Mouse (Mus musculus) hindbrain, embryonic 12.5 days (tissue): ENCODE data around the gene Notum. TPM values are rescaled to one million over a fixed set of nuclear protein-coding genes. Genes with fewer than 3 reads are reported as not detected.

ENCODE experiments used
- ATAC-seq: fragments of 200-750 bp; cut with Nextera tagmentation; 2 replicates; pipeline ENCODE4 v1.8.0; 2017; ENCODE audit warnings: moderate TSS enrichment; ENCODE audit not compliant: low FRiP score
- H3K27ac ChIP-seq: fragments of 300-500 bp; sonication (generic); 2 replicates; pipeline ENCODE4 v1.5.1; 2016; ENCODE audit warnings: mild to moderate bottlenecking
- H3K27me3 ChIP-seq: fragments of 300-500 bp; sonication (generic); 2 replicates; pipeline ENCODE4 v1.6.1; 2016; ENCODE audit warnings: mild to moderate bottlenecking
- H3K36me3 ChIP-seq: fragments of 300-500 bp; sonication (generic); 2 replicates; pipeline ENCODE4 v1.6.1; 2016; ENCODE audit warnings: mild to moderate bottlenecking
- H3K4me1 ChIP-seq: fragments of 300-500 bp; sonication (generic); 2 replicates; pipeline ENCODE4 v1.6.1; 2016
- H3K4me2 ChIP-seq: fragments of 300-500 bp; sonication (generic); replicated peaks from 2 replicates; pipeline ENCODE4 v1.6.1; 2016; ENCODE audit warnings: mild to moderate bottlenecking
- H3K4me3 ChIP-seq: fragments of 300-500 bp; sonication (generic); 2 replicates; pipeline ENCODE4 v1.5.1; 2016; ENCODE audit warnings: mild to moderate bottlenecking
- H3K9ac ChIP-seq: fragments of 300-500 bp; sonication (generic); 2 replicates; pipeline ENCODE4 v1.6.1; 2016; ENCODE audit warnings: mild to moderate bottlenecking, moderate library complexity
- H3K9me3 ChIP-seq: fragments of 300-500 bp; sonication (generic); replicated peaks from 2 replicates; pipeline ENCODE4 v1.6.1; 2016; ENCODE audit warnings: mild to moderate bottlenecking
- WGBS: fragments of 180-500 bp; shearing (Covaris S2); methylation state at CpG from one replicate; pipeline ENCODE4 v1.1.7; 2016; 5-methylcytosine and 5-hydroxymethylcytosine counted together
- polyA plus RNA-seq: library from polyadenylated mRNA; unstranded; fragments of >200 nt; fragmentation: Nextera tagmentation; extraction: Ambion mirVana; gene quantifications from 2 replicates; pipeline ENCODE4 v1.2.1, GENCODE M21; 2016

Notum gene
- polyA plus RNA-seq, 1 experiment from 2014 or later: 3.0 TPM

- no peaks in the 10 kb centered on the region for H3K9me3 ChIP-seq
- H3K27ac ChIP-seq: peak within 1 kb of the TSS; percentile 91
- peak within 1 kb of the TSS; percentile 78 for H3K9ac ChIP-seq
- 1% methylated on average over 71 of the region's 83 CpGs for WGBS
- H3K4me3 ChIP-seq: peak within 1 kb of the TSS; percentile 73
- no peaks in the 10 kb centered on the region for H3K27me3 ChIP-seq
- peaks cover 10% of the 10 kb centered on the region for H3K4me1 ChIP-seq
- peak within 1 kb of the TSS; percentile 80 for H3K4me2 ChIP-seq
- peaks cover 20% of the 10 kb centered on the region for H3K36me3 ChIP-seq
- peak; percentile 97 for ATAC-seq
These were observed 12.0 kb upstream of the Notum start, which contains the start of gene Aspscr1 for GRCm38 (mm10) chr11:120672687-120673593. TSS of gene Aspscr1 (plus strand) at chr11:120672973.

- 11% methylated on average over 3 of the region's 3 CpGs for WGBS
- Histone ChIP-seq H3K36me3 (no peaks in the 10 kb centered on the region), H3K4me3 (no peak overlapping the region)
These were observed 5.6 kb upstream of the Notum start for GRCm38 (mm10) chr11:120666617-120667016.

GRCm38 (mm10) chr11:120665406-120665805 is 4.4 kb upstream of the Notum start:
- no peaks in the 10 kb centered on the region for H3K9me3 ChIP-seq
- ATAC-seq: no peak
- no peak overlapping the region for H3K4me3 ChIP-seq
- H3K9ac ChIP-seq: no peak overlapping the region
- peaks cover 45% of the 10 kb centered on the region for H3K27me3 ChIP-seq
- 62% methylated on average over 3 of the region's 3 CpGs for WGBS
- H3K4me1 ChIP-seq: peaks cover 14% of the 10 kb centered on the region
- no peak overlapping the region for H3K4me2 ChIP-seq
- no peak overlapping the region for H3K27ac ChIP-seq
- no peaks in the 10 kb centered on the region for H3K36me3 ChIP-seq

More at GRCm38 (mm10) chr11:120666617-120667016, 5.6 kb upstream of the Notum start:
- Histone ChIP-seq H3K9me3 (no peaks in the 10 kb centered on the region), H3K9ac (no peak overlapping the region), H3K4me2 (no peak overlapping the region), H3K27ac (no peak overlapping the region), H3K4me1 (peaks cover 6% of the 10 kb centered on the region; the same call in 1 of the 2 replicates), H3K27me3 (peaks cover 33% of the 10 kb centered on the region)
- no peak for ATAC-seq

- WGBS: 74% methylated on average over 5 of the region's 5 CpGs
- H3K36me3 ChIP-seq: no peaks in the 10 kb centered on the region
- H3K9me3 ChIP-seq: no peaks in the 10 kb centered on the region
- H3K4me2 ChIP-seq: no peak overlapping the region
- H3K4me3 ChIP-seq: no peak overlapping the region
- H3K9ac ChIP-seq: no peak overlapping the region
- peaks cover 28% of the 10 kb centered on the region for H3K4me1 ChIP-seq
- ATAC-seq: no peak
- H3K27ac ChIP-seq: no peak overlapping the region
- peaks cover 62% of the 10 kb centered on the region for H3K27me3 ChIP-seq
These were observed 2.7 kb upstream of the Notum start for GRCm38 (mm10) chr11:120663714-120664113.

GRCm38 (mm10) chr11:120662759-120663158 is 1.8 kb upstream of the Notum start:
- no peak overlapping the region for H3K4me2 ChIP-seq
- no peak for ATAC-seq
- no peaks in the 10 kb centered on the region for H3K9me3 ChIP-seq
- H3K36me3 ChIP-seq: no peaks in the 10 kb centered on the region
- WGBS: 62% methylated on average over 6 of the region's 6 CpGs
- no peak overlapping the region for H3K4me3 ChIP-seq
- H3K9ac ChIP-seq: no peak overlapping the region
- H3K27me3 ChIP-seq: peaks cover 71% of the 10 kb centered on the region
- H3K4me1 ChIP-seq: peaks cover 28% of the 10 kb centered on the region
- no peak overlapping the region for H3K27ac ChIP-seq

- Histone ChIP-seq H3K27ac (no peak overlapping the region), H3K27me3 (peaks cover 91% of the 10 kb centered on the region), H3K9ac (peak overlapping the region; percentile 58), H3K9me3 (no peaks in the 10 kb centered on the region), H3K36me3 (no peaks in the 10 kb centered on the region), H3K4me2 (peak overlapping the region; percentile 59), H3K4me1 (peaks cover 23% of the 10 kb centered on the region), H3K4me3 (peak overlapping the region; percentile 39)
- under 1% methylated on average over 76 of the region's 95 CpGs for WGBS
- peak; percentile 52; the same call in 1 of the 2 replicates for ATAC-seq
These were observed 487 bp downstream of the Notum start for GRCm38 (mm10) chr11:120660301-120661075.

- peak overlapping the region; percentile 58; the same call in 1 of the 2 replicates for H3K9ac ChIP-seq
- H3K4me1 ChIP-seq: peaks cover 23% of the 10 kb centered on the region
- H3K4me2 ChIP-seq: peak overlapping the region; percentile 59
- H3K27ac ChIP-seq: no peak overlapping the region
- no peak for ATAC-seq
- H3K27me3 ChIP-seq: peaks cover 89% of the 10 kb centered on the region
- no peaks in the 10 kb centered on the region for H3K36me3 ChIP-seq
- WGBS: 2% methylated on average over 50 of the region's 50 CpGs
- H3K9me3 ChIP-seq: no peaks in the 10 kb centered on the region
- H3K4me3 ChIP-seq: peak overlapping the region; percentile 39
These were observed 1.3 kb downstream of the Notum start for GRCm38 (mm10) chr11:120659509-120660300.

- Histone ChIP-seq H3K9me3 (no peaks in the 10 kb centered on the region), H3K27me3 (peaks cover 94% of the 10 kb centered on the region), H3K4me2 (0 out of 2 replicates have a peak overlapping the region, but pooled peaks have one; percentile 8), H3K4me3 (peak overlapping the region; percentile 4; the same call in 1 of the 2 replicates), H3K4me1 (peaks cover 23% of the 10 kb centered on the region), H3K9ac (no peak overlapping the region), H3K27ac (no peak overlapping the region), H3K36me3 (no peaks in the 10 kb centered on the region)
- ATAC-seq: no peak
- WGBS: 4% methylated on average over 24 of the region's 24 CpGs
These were observed 2.0 kb downstream of the Notum start for GRCm38 (mm10) chr11:120658876-120659410.

- Histone ChIP-seq H3K4me3 (no peak overlapping the region), H3K36me3 (no peaks in the 10 kb centered on the region), H3K27ac (no peak overlapping the region), H3K9ac (no peak overlapping the region), H3K9me3 (no peaks in the 10 kb centered on the region), H3K27me3 (peaks cover 80% of the 10 kb centered on the region), H3K4me1 (peaks cover 23% of the 10 kb centered on the region), H3K4me2 (no peak overlapping the region)
- 93% methylated on average over 4 of the region's 4 CpGs for WGBS
- ATAC-seq: no peak
These were observed 3.7 kb downstream of the Notum start for GRCm38 (mm10) chr11:120657301-120657700.

GRCm38 (mm10) chr11:120654741-120655140 is 6.2 kb downstream of the Notum start:
- no peak overlapping the region for H3K9ac ChIP-seq
- peaks cover 54% of the 10 kb centered on the region for H3K27me3 ChIP-seq
- H3K27ac ChIP-seq: no peak overlapping the region
- 84% methylated on average over 3 of the region's 3 CpGs for WGBS
- H3K4me3 ChIP-seq: no peak overlapping the region
- H3K4me1 ChIP-seq: peaks cover 8% of the 10 kb centered on the region
- no peak for ATAC-seq
- no peaks in the 10 kb centered on the region for H3K9me3 ChIP-seq
- H3K4me2 ChIP-seq: no peak overlapping the region
- no peaks in the 10 kb centered on the region for H3K36me3 ChIP-seq

- no peak for ATAC-seq
- Histone ChIP-seq H3K4me2 (no peak overlapping the region), H3K27me3 (peaks cover 39% of the 10 kb centered on the region), H3K9ac (no peak overlapping the region), H3K36me3 (no peaks in the 10 kb centered on the region), H3K4me1 (peaks cover 8% of the 10 kb centered on the region), H3K9me3 (no peaks in the 10 kb centered on the region), H3K4me3 (no peak overlapping the region), H3K27ac (no peak overlapping the region)
- WGBS: 77% methylated on average over 3 of the region's 3 CpGs
These were observed 9.1 kb downstream of the Notum start for GRCm38 (mm10) chr11:120651872-120652271.
